Mouse (Mus musculus) embryonic fibroblast, embryonic 13.5 days (primary cell): Measurements from ENCODE around the gene Cplx1.

Experiments used
- CTCF ChIP-seq: IDR thresholded peaks from 2 replicates; pipeline ENCODE4 v1.5.1; 2011; ENCODE audit warnings: mild to moderate bottlenecking, control low read depth, low read length, moderate library complexity, borderline replicate concordance; ENCODE audit not compliant: insufficient read depth
- POLR2A ChIP-seq: IDR thresholded peaks from 2 replicates; pipeline ENCODE4 v1.6.1; 2011; ENCODE audit warnings: low read depth, mild to moderate bottlenecking, control low read depth, low read length, moderate library complexity

DNA sequence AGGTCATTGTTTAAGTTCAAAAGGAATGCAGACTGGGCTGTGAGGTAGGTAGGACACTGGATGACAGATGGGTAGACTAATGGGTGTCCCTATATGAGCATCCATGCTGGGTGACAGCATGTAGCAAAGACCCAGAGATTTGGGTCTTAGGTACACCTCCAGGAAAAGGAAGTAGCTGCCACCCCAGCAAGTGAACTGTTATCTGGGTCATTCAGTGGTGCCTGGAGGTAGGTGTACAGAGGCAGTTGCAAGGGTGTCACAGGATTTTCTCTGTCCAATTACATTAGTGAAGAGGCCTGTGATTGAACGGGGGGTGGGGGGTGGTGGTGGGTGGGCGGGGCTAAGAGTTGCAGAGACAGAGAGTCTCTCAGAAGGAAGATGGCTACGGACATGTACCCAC, 33.2 kb downstream of the Cplx1 start:
- no peak for TF ChIP-seq CTCF
- TF ChIP-seq POLR2A, result no peak
